Comparison of ENCODE assay signal across 10 mouse cellular contexts in the genomic region with DNA sequence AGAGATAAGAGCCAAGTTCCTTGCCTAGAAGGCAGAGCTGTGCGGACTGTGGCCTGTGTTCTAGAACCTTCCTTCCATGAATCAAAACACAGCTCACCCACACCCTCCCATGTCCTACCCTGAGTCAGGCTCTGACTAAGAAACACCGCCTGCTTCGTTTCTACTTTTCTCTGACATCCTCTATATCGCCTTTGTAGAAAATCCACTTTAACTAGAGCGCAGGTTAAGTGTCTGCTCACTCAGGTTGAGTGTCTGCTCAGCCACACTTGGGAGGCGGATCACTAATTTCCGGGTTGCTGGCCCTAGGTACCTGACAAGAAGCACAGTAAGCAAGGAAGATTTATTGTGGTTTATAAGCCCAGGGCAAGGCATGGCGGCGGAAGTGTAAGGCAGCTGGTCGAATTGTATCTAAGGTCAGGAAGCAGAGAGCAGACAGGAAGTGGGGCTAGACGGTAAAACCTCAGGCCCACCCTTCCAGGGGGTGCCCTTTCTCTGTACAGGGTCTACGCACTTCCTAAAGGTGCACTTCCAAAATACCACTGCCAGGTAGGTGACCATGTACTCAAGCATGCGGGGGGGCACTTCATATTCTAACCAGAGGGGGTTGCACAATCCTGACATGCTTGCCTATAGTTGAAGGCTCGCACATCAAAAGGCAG.
DNase-seq lines count a peak whose midpoint lies in the region; ATAC-seq and TF ChIP-seq lines count a peak whose summit lies in the region.
"Had no signal": no experiment of that assay in that cellular context is flagged by ENCODE, and none has a peak within 500 bp of the region (broad histone marks: within the 10 kb centered on the region; RNA-seq: fewer than 3 reads in every experiment).

No protein-coding gene starts in this region.

- no peak overlapping the region for H3K4me2 ChIP-seq in forebrain, embryonic 14.5 days (ENCODE audit: low read length)
- no peak overlapping the region for H3K4me2 ChIP-seq in forebrain, embryonic 12.5 days
- H3K4me2 ChIP-seq: neural tube, embryonic 13.5 days had no signal

- 0 out of 2 replicates have a peak, but pooled peaks cover 2% of the 10 kb centered on the region for H3K4me1 ChIP-seq in forebrain, embryonic 14.5 days (ENCODE audit: control insufficient read depth, insufficient read depth, low read length)
- peaks cover 5% of the 10 kb centered on the region; the same call in 1 of the 2 replicates for H3K4me1 ChIP-seq in forebrain, embryonic 12.5 days
- H3K4me1 ChIP-seq in E14TG2a.4 (replicated peaks; ENCODE audit: low read depth, low read length): peaks cover 5% of the 10 kb centered on the region

- no peaks in the 10 kb centered on the region for H3K9me3 ChIP-seq in forebrain, embryonic 14.5 days (replicated peaks; ENCODE audit: control insufficient read depth, low read length)
- no peaks in the 10 kb centered on the region for H3K9me3 ChIP-seq in forebrain, embryonic 12.5 days
- H3K9me3 ChIP-seq in E14TG2a.4 (ENCODE audit: low read length): no peaks in the 10 kb centered on the region
- H3K9me3 ChIP-seq: neural tube, embryonic 13.5 days had no signal

- H3K9ac ChIP-seq in forebrain, embryonic 14.5 days (ENCODE audit: low read length): no peak overlapping the region
- no peak overlapping the region for H3K9ac ChIP-seq in forebrain, embryonic 12.5 days
- H3K9ac ChIP-seq: neural tube, embryonic 13.5 days had no signal

- no peak for DNase-seq in forebrain, embryonic 14.5 days (ENCODE audit: low spot score)
- peak; percentile 22 for DNase-seq in kidney, adult 9 months
- DNase-seq in gastrocnemius, postnatal 36 days: no peak
- DNase-seq in gastrocnemius, postnatal 10 days: no peak
- DNase-seq in layer of hippocampus, adult 11-12 months (ENCODE audit: low spot score): no peak

- no peak for TF ChIP-seq CTCF in E14TG2a.4 (conservative IDR thresholded peaks at IDR 0.05; ENCODE audit: low read length)

- intact Hi-C loops in gastrocnemius, postnatal 36 days (cut with DNase I): no loop called here

- WGBS in forebrain, embryonic 14.5 days: 87% methylated on average over 14 of the region's 14 CpGs
- 88% methylated on average over 14 of the region's 14 CpGs for WGBS in forebrain, embryonic 12.5 days

- no peaks in the 10 kb centered on the region for H3K27me3 ChIP-seq in forebrain, embryonic 14.5 days (replicated peaks; ENCODE audit: control insufficient read depth, insufficient read depth, low read length)
- H3K27me3 ChIP-seq in forebrain, embryonic 12.5 days: no peaks in the 10 kb centered on the region
- peaks cover 13% of the 10 kb centered on the region for H3K27me3 ChIP-seq in E14TG2a.4 (ENCODE audit: insufficient read depth, low read length)
- H3K27me3 ChIP-seq: CH12.LX; neural tube, embryonic 13.5 days had no signal

- ATAC-seq in forebrain, embryonic 14.5 days: peak; percentile 23; the same call in 1 of the 2 replicates
- no peak for ATAC-seq in forebrain, embryonic 12.5 days (ENCODE audit: low FRiP score)
- ATAC-seq in megakaryocyte, adult 5-6 weeks (ENCODE audit: poor library complexity, severe bottlenecking): peak; percentile 85

- no peaks in the 10 kb centered on the region for H3K36me3 ChIP-seq in forebrain, embryonic 14.5 days (ENCODE audit: control insufficient read depth, insufficient read depth, low read length)
- no peaks in the 10 kb centered on the region for H3K36me3 ChIP-seq in forebrain, embryonic 12.5 days (replicated peaks)
- H3K36me3 ChIP-seq in E14TG2a.4 (ENCODE audit: insufficient read depth, low read length): no peaks in the 10 kb centered on the region
- H3K36me3 ChIP-seq: neural tube, embryonic 13.5 days had no signal

- H3K4me3 ChIP-seq in forebrain, embryonic 14.5 days (ENCODE audit: low read depth, low read length): no peak overlapping the region
- no peak overlapping the region for H3K4me3 ChIP-seq in forebrain, embryonic 12.5 days (replicated peaks)
- peak overlapping the region; percentile 23; the same call in 1 of the 2 replicates for H3K4me3 ChIP-seq in E14TG2a.4 (replicated peaks; ENCODE audit: low read length)
- H3K4me3 ChIP-seq: neural tube, embryonic 13.5 days had no signal

- no peak overlapping the region for H3K27ac ChIP-seq in forebrain, embryonic 14.5 days (ENCODE audit: low read depth, low read length)
- H3K27ac ChIP-seq in forebrain, embryonic 12.5 days: no peak overlapping the region
- H3K27ac ChIP-seq: neural tube, embryonic 13.5 days had no signal
